Mouse (Mus musculus): Measurements from ENCODE around the gene Egln1. TPM values are rescaled to one million over a fixed set of nuclear protein-coding genes. Genes with fewer than 3 reads are reported as not detected.

Egln1 gene
- total and polyA plus RNA-seq, 3 experiments = 47.1 to 55.0 TPM; not detected in 1

GRCm38 (mm10) chr8:124948733-124949111, 402 bp downstream of the Egln1 start:
- TF ChIP-seq NRF1 (IDR thresholded peaks at IDR 0.05; ENCODE audit: insufficient read depth, low read depth, low read length, poor library complexity, severe bottlenecking) (peak; percentile 23; the same call in 1 of the 2 replicates), POLR2AphosphoS5 (IDR thresholded peaks at IDR 0.05; ENCODE audit: borderline replicate concordance, low read depth, low read length) (no peak)
- Histone ChIP-seq H3K27ac (ENCODE audit: control insufficient read depth, low read depth, low read length) (peak overlapping the region; percentile 42), H3K9me3 (replicated peaks; ENCODE audit: insufficient read depth, low read length) (no peaks in the 10 kb centered on the region), H3K27me3 (ENCODE audit: control insufficient read depth in 1 of 2, insufficient read depth in 2 of 2, low read length in 2 of 2) (no peaks in the 10 kb centered on the region), H3K4me1 (ENCODE audit: control insufficient read depth in 1 of 2, insufficient read depth in 2 of 2, low read length in 2 of 2) (peaks cover 8 to 24% of the 10 kb centered on the region in 2 experiments), H3K79me2 (ENCODE audit: control insufficient read depth, insufficient read depth, low read length, poor library complexity) (peaks cover 39% of the 10 kb centered on the region), H3K9ac (ENCODE audit: control insufficient read depth, low read depth, low read length, poor library complexity, severe bottlenecking) (peak overlapping the region; percentile 85), H3K4me3 (ENCODE audit: control insufficient read depth in 1 of 2, insufficient read depth in 1 of 2, low read depth in 2 of 2, low read length in 2 of 2) (peak overlapping the region; percentile 71 to 86), H3K36me3 (ENCODE audit: control insufficient read depth in 1 of 2, insufficient read depth in 2 of 2, low read length in 2 of 2) (peaks cover 3 to 22% of the 10 kb centered on the region in 2 experiments)
- DNase-seq (ENCODE audit: low read depth, low spot score) = peak; percentile 50

- Histone ChIP-seq H3K36me3 (ENCODE audit: control insufficient read depth in 1 of 2, insufficient read depth in 2 of 2, low read length in 2 of 2) (peaks cover 3 to 22% of the 10 kb centered on the region in 2 experiments), H3K27me3 (ENCODE audit: control insufficient read depth in 1 of 2, insufficient read depth in 2 of 2, low read length in 2 of 2) (no peaks in the 10 kb centered on the region), H3K79me2 (ENCODE audit: control insufficient read depth, insufficient read depth, low read length, poor library complexity) (peaks cover 45% of the 10 kb centered on the region), H3K9ac (ENCODE audit: control insufficient read depth, low read depth, low read length, poor library complexity, severe bottlenecking) (peak overlapping the region; percentile 74), H3K27ac (ENCODE audit: control insufficient read depth, low read depth, low read length) (peak overlapping the region; percentile 4; the same call in 1 of the 2 replicates), H3K4me1 (ENCODE audit: control insufficient read depth in 1 of 2, insufficient read depth in 2 of 2, low read length in 2 of 2) (peaks cover 8 to 24% of the 10 kb centered on the region in 2 experiments), H3K4me3 (ENCODE audit: control insufficient read depth in 1 of 2, insufficient read depth in 1 of 2, low read depth in 2 of 2, low read length in 2 of 2) (peak overlapping the region; percentile 71 to 97), H3K9me3 (replicated peaks; ENCODE audit: insufficient read depth, low read length) (no peaks in the 10 kb centered on the region)
- peak; percentile 70 for DNase-seq (ENCODE audit: low read depth, low spot score)
- TF ChIP-seq SIN3A (IDR thresholded peaks at IDR 0.05; ENCODE audit: low read length) = peak; percentile 45
- TF ChIP-seq ZC3H11A (IDR thresholded peaks at IDR 0.05; ENCODE audit: low read depth, low read length) = no peak
- TF ChIP-seq RAD21 (IDR thresholded peaks at IDR 0.05; ENCODE audit: low read depth, low read length) = no peak
- TF ChIP-seq ELF1 (IDR thresholded peaks at IDR 0.05; ENCODE audit: low read depth, low read length) = 0 out of 2 replicates have a peak, but pooled peaks have one; percentile 16
- no peak for TF ChIP-seq NRF1 (IDR thresholded peaks at IDR 0.05; ENCODE audit: insufficient read depth, low read depth, low read length, poor library complexity, severe bottlenecking)
- TF ChIP-seq CTCF (IDR thresholded peaks at IDR 0.05 in 2 of 3, conservative IDR thresholded peaks at IDR 0.05 in 1 of 3; ENCODE audit: control insufficient read depth in 1 of 3, insufficient read depth in 1 of 3, low read depth in 2 of 3, low read length in 3 of 3, poor library complexity in 1 of 3, severe bottlenecking in 1 of 3) = no peak
- TF ChIP-seq JUND (IDR thresholded peaks at IDR 0.05; ENCODE audit: low read depth, low read length) = no peak
- no peak for TF ChIP-seq GABPA (IDR thresholded peaks at IDR 0.05; ENCODE audit: low read depth, low read length)
- TF ChIP-seq POLR2AphosphoS2 (IDR thresholded peaks at IDR 0.05; ENCODE audit: low read length) = no peak
- TF ChIP-seq POLR2A (IDR thresholded peaks at IDR 0.05; ENCODE audit: control insufficient read depth in 1 of 2, insufficient read depth in 1 of 2, low read depth in 1 of 2, low read length in 2 of 2, poor library complexity in 1 of 2) = no peak; a peak in 1 of 4 replicates
- TF ChIP-seq TBP (IDR thresholded peaks at IDR 0.05; ENCODE audit: low read depth, low read length) = no peak
- no peak for TF ChIP-seq TCF12 (IDR thresholded peaks at IDR 0.05; ENCODE audit: low read depth, low read length)
- no peak for TF ChIP-seq MYB (IDR thresholded peaks at IDR 0.05; ENCODE audit: low read depth, low read length)
- TF ChIP-seq ETS1 (IDR thresholded peaks at IDR 0.05; ENCODE audit: low read depth, low read length) = no peak
- no peak for TF ChIP-seq ZNF384 (IDR thresholded peaks at IDR 0.05; ENCODE audit: low read depth, low read length)
- no peak for TF ChIP-seq MEF2A (IDR thresholded peaks at IDR 0.05; ENCODE audit: extremely low read depth, insufficient replicate concordance, low read depth, low read length, poor library complexity, severe bottlenecking)
- TF ChIP-seq MYC (IDR thresholded peaks at IDR 0.05; ENCODE audit: low read depth, low read length) = no peak
- TF ChIP-seq MAX (IDR thresholded peaks at IDR 0.05; ENCODE audit: low read length) = peak; percentile 50; the same call in 1 of the 2 replicates
- TF ChIP-seq ZKSCAN1 (IDR thresholded peaks at IDR 0.05; ENCODE audit: low read depth, low read length) = no peak
- TF ChIP-seq CHD2 (IDR thresholded peaks at IDR 0.05; ENCODE audit: low read length) = no peak
- no peak for TF ChIP-seq NELFE (IDR thresholded peaks at IDR 0.05; ENCODE audit: low read depth, low read length)
- no peak for TF ChIP-seq BHLHE40 (IDR thresholded peaks at IDR 0.05; ENCODE audit: borderline replicate concordance, low read depth, low read length)
- TF ChIP-seq UBTF (IDR thresholded peaks at IDR 0.05; ENCODE audit: borderline replicate concordance, insufficient read depth, low read depth, low read length) = 0 out of 2 replicates have a peak, but pooled peaks have one; percentile 64
- no peak for TF ChIP-seq USF2 (IDR thresholded peaks at IDR 0.05; ENCODE audit: borderline replicate concordance in 1 of 2, insufficient read depth in 1 of 2, low read depth in 1 of 2, low read length in 2 of 2)
- no peak for TF ChIP-seq EP300 (IDR thresholded peaks at IDR 0.05; ENCODE audit: low read depth in 1 of 2, low read length in 2 of 2)
- TF ChIP-seq SMC3 (IDR thresholded peaks at IDR 0.05; ENCODE audit: low read depth, low read length) = no peak
- 0 out of 2 replicates have a peak, but pooled peaks have one; percentile 10 for TF ChIP-seq GATA1 (IDR thresholded peaks at IDR 0.05; ENCODE audit: low read depth, low read length)
- 0 out of 2 replicates have a peak, but pooled peaks have one; percentile 50 for TF ChIP-seq CHD1 (IDR thresholded peaks at IDR 0.05; ENCODE audit: low read depth, low read length)
These were observed 1.0 kb downstream of the Egln1 start for GRCm38 (mm10) chr8:124947865-124948732.
